Mouse (Mus musculus) kidney, adult 2 months (tissue): Measurements from ENCODE around the gene Gm49361.

Source experiments
- CTCF ChIP-seq: fragments of 200-500 bp; conservative IDR thresholded peaks from 2 replicates; pipeline ENCODE4 v1.5.1; 2011; ENCODE audit warnings: low read depth, mild to moderate bottlenecking, control low read depth, low read length, moderate library complexity, mixed read lengths; ENCODE audit not compliant: insufficient read depth, insufficient read length
- POLR2A ChIP-seq: fragments of 200-500 bp; IDR thresholded peaks from one replicate; pipeline ENCODE4 v1.6.1; 2011; ENCODE audit warnings: low read depth, low read length, control low read depth

- TF ChIP-seq CTCF, result no peak
- TF ChIP-seq POLR2A, result no peak
Observed at GRCm38 (mm10) chr14:57692517-57693130, 53.3 kb downstream of the Gm49361 start.
